Mouse (Mus musculus) gastrocnemius, adult 8-10 months (tissue): Measurements from ENCODE around the gene Plpp3. TPM values are rescaled to one million over a fixed set of nuclear protein-coding genes. Genes with fewer than 3 reads are reported as not detected.
"Not testable (repeated sequence)": the region's sequence is repeated elsewhere in the genome, so short reads cannot be mapped to it uniquely, and the experiment has no call there.

Source experiments
- DNase-seq, 2 experiments: peaks; one replicate each; pipeline ENCODE4 v3.0.0; 2022; ENCODE audit warnings: low spot score in 2 of 2
- total RNA-seq, 4 experiments: library from RNA; stranded (reverse); gene quantifications; 2 replicates each; pipeline ENCODE4 v1.2.4; 2022

The Plpp3 gene
- total RNA-seq, 4 experiments from 2014 or later, result 26.5 to 55.1 (median 45.2) TPM

DNA sequence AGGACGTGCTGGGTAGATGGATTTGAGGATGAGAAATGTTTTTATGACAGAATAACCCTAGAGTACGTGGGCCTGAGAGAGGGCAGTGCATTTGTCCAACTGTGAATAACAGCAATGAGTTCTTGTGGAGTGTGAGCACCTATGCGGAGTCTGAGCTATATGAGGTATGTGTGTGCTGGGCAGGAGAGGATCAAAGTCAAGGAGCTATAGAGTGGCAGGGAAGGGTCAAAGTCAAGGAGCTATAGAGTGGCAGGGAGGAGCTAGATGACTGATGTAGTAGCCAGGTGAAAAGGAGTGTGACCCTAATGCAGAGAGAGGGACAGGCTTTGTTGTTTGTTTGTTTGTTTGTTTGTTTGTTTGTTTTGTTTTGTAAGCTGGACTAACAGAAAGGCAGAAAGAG lies 98.0 kb downstream of the Plpp3 start:
- no peak for DNase-seq

DNA sequence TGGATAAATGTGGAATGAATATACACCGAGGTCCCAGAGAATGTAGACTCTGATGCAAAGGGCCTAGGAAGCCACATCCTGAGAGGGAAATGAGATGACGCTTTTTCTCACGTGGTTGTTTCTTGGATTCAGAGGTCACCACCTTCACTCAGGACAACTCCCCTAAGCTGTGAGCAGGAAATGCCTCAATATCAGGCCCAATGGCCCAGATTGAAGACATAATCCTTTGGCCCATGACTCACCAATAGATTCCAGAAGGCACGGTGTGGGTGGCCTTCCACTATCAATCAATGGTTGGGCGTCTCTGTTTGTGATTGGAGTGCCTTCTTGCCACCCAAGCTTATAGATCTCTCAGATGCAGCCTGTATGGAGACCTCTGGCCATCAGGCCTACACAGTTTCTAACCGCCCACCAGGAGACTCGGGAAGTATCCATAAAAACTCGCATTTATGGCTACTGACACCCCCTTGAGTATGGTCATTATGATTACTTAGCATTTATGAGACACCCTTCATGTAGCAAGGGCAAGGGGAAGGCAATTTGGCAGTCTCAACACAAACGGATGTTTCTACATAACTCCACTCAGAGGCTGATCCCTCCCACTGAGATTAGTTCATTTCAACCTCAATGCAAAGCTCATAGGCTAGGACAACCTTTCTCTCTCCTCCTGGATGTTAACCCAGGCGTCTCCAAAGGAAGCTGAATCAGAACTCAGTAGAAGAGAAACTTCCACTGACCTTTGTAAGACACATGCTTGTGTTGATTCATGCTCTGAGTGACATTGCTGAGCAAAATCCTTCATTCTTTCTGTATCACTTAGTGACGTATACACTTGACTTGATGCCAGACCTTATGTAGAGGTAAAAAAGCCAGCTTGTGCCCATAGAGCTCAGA lies 100.8 kb downstream of the Plpp3 start:
- DNase-seq, result no peak

DNA sequence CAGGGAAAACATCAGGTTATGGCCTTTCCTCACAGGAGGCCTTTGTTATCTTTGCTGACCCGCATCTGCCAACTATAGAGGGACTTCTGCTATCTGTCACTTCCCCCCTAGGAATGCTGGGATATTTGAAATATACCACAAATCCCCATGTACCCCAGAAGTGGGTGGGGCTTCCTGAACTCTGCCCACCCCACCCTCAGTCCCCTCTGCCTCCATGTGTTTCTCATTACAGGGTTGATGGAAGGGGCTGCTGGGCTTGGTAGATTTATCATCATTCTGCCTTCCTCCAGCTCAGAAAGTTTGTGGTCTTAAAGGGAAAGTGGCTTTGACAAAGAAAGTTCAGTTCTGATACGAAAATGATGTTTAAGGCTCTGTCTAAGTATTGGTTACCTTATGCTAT lies 103.2 kb downstream of the Plpp3 start:
- DNase-seq, result no peak

DNA sequence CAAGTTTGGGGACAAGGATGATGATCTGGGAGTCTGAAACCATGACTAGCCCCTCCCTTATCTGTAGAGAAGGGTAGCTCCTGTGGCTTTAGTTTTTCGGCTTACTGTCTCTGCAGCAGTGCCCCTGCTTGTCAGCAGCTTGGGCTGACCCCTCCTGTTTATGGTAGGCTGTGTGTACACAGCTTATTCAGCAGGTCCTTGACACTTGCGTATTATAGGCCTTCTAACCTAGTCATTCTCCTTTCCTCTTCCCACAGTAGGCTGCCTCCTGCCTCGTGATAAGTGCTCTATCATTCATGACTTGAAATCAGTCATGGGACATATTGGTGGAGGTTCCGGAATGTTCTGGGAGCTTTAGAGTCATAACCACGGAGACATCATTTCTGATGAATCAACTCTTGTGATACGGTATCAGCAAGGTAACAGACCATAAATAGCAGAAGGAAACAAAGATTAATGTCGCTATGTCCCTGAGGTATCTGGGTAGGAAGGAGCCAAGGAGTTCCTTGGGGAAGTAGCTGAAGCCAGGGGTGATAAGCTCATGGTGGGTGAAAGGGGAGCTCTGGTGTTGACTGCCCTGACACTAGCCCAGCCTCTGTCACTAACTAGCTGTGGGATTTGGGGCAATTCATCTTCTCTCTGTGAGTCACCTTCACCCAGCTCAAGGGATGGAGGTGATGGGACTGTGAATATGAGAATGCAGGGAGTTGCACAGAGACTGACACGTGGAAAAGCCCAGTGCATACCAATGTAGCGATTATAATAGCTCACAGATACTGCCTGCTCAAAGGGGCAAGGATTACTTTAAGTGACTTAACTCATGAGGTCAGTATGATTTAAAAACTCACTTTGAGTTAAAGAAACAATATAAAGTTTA lies 104.0 kb downstream of the Plpp3 start:
- no peak for DNase-seq

DNA sequence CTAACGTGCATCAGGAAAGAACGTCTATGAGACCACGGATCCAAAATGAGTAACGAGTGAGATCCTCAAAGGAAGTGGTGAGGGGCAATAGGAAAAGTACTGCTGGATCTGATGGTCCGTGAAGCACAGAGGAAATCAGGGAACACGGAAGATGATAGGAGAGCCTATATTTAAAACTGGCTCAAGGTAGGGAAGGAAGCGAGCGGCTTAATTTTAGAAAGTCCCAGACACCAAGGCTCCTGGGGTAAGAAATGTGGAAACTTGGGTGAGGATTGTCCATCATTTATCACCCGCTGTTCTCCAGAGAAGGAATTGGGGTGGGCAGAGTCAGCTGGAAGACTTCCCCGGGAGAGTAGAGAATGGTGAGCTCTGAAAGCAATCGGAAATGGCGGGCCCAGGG lies 105.2 kb downstream of the Plpp3 start:
- DNase-seq, result no peak

DNA sequence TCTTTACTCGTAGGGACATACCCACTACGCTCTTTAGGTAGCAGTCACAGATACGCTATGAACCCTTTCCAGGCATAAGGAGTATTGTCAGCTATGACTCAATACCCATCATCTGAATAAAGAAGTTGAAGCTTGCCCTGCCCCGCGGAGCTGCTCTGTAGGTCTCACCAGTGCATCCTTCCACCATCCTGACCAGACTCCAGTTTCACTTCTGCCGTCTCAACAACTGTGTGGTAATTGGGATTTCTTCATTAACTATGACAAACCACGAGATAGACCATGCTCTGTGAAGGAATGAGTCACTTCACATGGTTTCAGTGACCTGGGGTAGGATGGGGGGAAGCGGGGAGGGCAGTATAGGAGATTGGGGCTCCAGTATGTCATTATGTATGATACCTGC lies 106.5 kb downstream of the Plpp3 start:
- DNase-seq, result no peak

DNA sequence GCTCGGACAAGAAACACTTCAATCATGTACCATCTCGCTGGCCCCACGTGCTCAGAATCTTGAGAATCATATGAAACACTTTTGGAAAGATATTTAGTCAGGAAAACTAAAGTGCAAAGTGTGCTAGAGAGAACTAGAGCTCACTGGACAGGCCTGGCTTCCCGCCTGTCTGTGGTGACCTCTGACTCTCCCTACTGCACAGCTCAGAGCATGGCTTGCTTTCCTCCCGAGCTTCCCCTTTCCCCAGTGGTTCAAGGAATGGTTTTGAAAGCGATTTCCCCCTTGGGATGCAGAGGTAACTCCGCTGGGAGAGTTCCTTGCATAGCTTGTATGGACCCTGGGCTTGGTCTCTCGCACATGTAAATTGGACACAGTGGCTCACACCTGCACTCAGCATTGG lies 107.9 kb downstream of the Plpp3 start:
- DNase-seq, result no peak

DNA sequence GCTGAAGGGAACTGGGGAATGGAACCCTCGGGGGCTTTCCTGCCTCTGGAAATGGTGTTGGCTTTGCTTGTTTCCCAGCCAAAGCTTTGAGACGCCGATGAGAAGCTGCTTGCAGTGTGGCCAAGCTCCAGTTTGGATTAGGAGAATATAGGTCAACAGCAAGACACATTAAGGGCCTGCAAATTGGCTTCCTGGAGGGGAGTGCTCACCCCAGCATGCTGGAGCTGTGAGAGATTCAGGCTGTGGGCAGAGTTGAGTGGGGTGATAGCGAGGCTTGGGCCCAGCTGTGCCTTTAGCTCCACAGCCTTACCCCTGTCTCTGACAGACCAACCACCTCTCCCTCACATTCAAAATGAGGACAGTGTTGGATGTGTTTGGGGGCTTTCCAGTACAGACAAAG lies 108.5 kb downstream of the Plpp3 start:
- no peak for DNase-seq

DNA sequence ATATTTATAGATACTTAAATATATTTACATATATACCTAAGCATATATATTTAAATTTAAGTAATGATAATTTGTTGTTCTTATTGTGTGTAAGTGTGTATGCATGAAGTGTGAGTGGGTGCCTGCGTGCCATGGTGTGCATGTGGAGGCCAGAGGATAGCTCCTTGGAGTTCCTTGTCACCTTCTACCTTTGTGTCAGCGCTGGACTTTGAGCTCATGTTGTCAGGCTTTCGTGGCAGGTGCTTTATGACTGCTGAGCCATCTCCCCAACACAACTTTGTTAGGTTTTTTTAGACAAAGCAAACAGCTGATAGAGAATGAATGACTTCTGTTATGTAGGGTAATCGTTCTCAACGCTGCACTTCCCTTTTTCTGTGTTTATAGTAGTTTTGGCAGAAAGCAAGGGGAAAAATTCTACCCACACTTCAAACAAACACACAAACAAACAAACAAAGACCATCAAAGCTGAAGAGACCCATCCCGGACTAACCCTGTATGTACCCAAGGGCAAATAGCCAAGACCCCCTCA lies 111.1 kb downstream of the Plpp3 start:
- DNase-seq, result no peak

DNA sequence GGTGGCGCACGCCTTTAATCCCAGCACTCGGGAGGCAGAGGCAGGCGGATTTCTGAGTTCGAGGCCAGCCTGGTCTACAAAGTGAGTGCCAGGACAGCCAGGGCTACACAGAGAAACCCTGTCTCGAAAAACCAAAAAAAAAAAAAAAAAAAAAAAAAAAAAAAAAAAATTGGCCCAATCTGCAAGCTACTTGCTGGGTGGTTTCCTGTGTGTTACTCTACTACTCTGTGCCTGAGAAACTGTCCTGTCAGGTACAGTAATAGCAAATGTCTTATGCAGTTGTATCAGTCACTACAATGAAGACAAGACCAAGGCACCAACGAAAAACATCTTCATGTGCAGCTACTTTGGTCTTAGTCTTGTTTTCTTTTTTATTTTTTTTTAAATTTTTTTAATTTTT lies 112.3 kb downstream of the Plpp3 start:
- not testable (repeated sequence) for DNase-seq

DNA sequence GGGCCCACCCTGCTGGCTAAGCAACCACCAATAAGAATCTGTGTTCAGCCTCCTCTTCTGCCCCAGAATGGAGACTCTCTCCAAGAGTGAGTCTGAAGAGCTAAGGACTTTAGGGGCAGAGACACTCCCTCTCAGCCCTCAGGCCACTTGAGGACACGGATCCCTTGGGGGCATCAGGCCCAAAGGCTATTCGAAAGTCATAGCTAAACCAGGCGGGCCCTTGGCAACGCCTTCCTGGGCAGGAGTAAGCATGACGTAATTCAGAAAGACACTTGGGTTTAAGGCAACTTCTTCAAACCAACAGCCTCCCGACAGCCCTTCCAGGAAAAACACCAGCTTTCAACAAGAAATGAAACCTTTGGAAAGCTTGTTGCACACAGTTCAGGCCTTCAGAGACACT lies 114.0 kb downstream of the Plpp3 start:
- peak; percentile 65 to 77 for DNase-seq

DNA sequence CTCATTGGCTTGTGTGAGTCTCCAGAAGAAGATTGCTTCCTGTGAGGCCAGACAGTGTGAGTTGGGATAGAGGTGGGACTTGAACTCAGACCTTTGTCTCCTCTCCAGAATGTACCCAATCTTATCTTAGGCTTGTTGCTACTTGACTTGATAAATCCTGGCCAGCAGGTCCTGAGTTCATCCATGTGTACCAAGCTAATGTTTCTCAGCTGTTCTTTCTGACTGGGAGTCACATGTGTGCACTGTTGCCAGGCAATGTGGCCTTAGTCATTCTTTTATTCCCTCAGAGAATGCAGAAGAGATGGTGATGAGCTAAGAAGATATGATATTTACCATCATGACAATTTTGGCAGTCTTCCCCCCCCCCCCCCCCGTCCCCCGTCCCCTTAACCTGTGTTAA lies 115.9 kb downstream of the Plpp3 start:
- DNase-seq, result no peak

DNA sequence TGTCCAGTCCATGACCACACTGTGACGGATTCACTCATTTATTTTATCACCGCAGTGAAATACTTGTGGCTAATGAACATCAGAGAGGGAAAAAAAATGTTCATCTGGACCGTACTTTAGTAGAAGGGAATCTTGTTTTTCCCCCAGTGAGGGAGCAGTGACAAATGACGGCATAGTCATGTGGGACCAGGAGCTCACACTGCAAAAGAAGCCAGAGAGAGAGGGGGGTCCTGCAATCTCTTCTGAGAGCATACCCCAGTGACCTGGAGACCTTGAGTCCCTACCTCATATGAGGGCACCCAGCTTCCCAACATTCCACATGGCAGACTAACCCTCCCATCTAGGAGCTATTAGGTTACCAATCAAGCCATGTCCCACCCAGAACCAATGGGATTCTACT lies 116.3 kb downstream of the Plpp3 start:
- no peak for DNase-seq

DNA sequence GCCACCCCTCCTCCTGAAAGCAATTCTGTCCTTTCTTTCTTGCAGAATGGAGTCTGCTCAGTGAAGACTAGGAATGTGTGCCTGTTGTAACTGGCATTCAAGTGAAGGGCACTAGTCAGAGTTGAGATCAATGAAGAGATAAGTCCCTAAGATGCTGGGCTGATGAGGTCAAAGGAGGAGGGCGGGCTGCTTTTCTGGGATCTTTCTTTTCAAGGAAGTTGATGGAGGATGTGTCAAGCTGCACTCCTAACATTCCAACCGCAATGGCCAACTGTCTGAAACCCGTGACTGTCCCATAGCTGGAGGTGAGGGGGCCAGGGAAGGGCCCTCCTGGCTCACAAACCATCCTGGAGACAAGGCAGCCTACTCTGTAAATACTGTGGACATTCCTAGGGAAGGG lies 118.5 kb downstream of the Plpp3 start:
- no peak for DNase-seq

DNA sequence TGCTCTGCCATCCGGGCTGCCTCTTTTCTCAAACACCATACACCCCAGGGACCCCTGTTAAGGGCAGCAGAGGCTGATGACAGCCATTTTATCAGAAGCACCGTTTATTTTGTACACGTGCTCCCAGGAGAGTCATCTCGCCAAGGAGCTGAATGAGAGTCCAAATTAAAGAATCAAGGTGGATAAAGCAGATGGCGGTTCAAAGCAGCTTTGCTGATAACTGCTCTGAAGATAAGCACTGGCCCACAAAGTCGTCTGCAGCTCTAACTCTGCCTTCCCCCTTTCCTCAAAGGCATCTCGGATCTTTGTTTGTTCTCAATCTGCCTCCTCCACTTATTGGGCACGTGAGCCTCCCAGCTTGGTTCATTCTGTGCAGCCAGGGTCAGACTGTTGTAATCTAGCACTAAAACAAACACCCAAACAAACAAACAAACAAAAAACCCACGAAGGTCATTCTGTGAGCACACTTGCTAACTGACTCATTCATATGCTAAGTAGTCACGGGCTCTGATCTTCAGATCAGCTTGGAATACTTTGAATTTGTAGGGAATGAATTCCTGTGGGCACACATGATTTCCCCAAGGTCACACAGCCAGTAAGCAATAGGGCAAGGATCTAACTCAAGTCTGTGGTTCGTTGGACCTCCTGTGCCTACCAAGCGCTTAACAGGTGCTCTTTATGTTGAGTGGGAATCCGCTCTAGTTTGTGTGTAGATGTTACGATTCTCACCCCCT lies 119.1 kb downstream of the Plpp3 start:
- no peak for DNase-seq

DNA sequence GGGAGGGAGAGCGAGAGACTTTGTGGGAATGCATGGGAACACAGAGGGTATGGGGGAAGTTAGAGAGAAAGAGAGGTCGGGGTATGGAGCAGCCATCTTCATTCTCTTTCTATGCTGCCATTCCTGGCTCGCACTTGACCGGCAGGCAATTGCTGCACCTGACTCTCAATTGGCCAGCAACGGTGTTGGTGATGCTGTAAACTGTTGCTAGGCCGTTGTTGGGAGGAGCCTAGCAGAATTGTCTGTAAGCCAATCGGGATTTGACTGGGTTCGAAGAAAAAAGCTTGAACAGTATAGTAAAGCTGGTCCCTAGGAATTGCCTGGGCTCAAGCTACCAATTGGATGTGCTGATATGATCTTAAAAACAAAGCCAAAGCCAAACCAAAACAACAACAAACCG lies 121.0 kb downstream of the Plpp3 start:
- no peak for DNase-seq

DNA sequence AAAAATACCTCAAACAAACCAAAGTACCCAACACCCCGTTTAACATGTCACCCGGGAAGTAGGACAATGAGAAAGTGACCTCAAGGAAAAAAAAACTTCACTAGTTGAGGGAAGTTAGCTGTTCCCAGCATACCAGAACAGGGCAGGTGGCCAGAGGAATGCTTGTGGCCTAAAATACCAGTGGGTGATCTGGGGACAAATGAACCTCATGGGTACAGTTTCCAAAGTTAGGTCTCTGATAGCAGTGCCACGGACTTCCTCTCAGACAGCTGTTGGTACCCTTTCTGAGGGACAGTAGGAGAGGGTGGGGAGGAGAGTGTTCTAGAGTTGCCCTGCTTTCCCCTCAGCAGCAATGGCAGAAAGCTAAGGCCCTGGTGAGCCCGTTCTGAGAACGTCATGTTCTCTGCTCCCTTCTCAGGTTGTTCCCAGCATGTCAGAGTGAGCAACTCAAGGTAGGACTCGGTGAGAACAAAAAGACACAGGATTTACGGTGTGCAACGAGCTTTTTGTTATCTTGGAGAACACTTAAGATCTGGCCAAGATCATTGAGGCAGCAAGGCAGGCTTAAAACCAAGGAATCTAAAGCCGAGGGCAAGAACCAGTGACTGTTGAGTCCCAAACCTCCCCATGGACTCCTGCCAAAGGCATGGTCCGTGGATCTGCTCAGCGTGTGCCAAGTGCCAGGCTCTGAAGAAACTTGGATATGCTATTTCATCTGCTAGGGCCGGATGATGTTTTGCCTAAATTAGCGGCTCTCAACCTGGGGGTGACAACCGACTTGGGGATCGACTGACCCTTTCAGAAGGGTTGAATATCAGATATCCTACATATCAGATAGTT lies 121.6 kb downstream of the Plpp3 start:
- DNase-seq, result peak; percentile 64 to 74

DNA sequence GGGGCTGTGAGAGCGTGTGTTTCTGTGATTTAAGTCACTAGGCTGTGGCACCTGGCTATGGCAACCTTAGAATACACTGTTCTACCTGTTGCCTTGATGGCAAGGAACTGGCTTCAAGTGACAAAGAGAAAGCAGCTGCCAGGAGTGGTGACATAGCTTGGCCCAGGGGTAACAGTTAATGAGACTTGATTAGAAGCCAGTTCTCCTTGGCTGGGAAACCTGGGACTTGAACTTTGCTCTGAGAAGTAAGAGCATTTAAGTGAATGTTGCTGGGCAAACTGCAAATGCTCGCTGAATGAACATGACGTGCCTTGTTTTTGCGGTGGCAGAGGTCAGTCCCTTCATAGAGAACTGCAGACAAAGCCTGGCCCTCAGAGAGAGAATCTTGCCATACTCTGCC lies 122.7 kb downstream of the Plpp3 start:
- DNase-seq, result no peak

DNA sequence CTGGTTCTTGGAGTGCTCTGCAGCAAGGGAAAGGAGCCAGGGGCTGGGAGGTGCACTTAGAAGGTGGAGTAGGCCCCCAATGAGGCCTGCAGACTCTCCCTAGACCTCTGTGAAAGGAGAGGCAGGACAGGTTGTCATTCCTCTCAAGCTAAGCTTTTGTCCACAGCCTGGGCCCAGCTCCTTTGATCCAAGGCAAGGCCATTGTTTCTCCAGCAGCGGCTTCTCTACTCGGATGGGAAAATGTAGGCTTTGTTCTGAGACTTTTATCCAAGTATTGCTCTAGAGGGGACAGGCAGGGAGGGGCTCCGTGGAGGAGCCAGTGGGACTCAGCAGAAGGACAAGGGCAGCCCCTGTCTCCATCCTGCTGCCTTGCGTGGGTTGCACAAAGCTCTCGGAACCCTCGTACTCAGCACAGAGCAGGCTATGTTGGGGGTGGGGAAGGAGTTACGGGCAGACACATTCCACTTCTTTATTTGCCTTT lies 124.6 kb downstream of the Plpp3 start:
- no peak for DNase-seq
